Mouse (Mus musculus) left cerebral cortex, postnatal 36 days (tissue): Measurements from ENCODE around the gene Vps37c. TPM values are rescaled to one million over a fixed set of nuclear protein-coding genes. Genes with fewer than 3 reads are reported as not detected.

Source experiments
- DNase-seq, 2 experiments: peaks; one replicate each; pipeline ENCODE4 v3.0.0; 2021 to 2022; ENCODE audit warnings: low spot score in 2 of 2, mixed read lengths in 1 of 2
- intact Hi-C: fragments of 180-260 bp; cut with DNase I; formaldehyde crosslinking; loops from one replicate; pipeline ENCODE4 v1.15.1; 2025
- total RNA-seq, 2 experiments: library from RNA; stranded (reverse); gene quantifications; 2 replicates each; pipeline ENCODE4 v1.2.3; 2021

The Vps37c gene
- 10 to 100 TPM; 23.0 to 23.2 TPM for total RNA-seq

DNA sequence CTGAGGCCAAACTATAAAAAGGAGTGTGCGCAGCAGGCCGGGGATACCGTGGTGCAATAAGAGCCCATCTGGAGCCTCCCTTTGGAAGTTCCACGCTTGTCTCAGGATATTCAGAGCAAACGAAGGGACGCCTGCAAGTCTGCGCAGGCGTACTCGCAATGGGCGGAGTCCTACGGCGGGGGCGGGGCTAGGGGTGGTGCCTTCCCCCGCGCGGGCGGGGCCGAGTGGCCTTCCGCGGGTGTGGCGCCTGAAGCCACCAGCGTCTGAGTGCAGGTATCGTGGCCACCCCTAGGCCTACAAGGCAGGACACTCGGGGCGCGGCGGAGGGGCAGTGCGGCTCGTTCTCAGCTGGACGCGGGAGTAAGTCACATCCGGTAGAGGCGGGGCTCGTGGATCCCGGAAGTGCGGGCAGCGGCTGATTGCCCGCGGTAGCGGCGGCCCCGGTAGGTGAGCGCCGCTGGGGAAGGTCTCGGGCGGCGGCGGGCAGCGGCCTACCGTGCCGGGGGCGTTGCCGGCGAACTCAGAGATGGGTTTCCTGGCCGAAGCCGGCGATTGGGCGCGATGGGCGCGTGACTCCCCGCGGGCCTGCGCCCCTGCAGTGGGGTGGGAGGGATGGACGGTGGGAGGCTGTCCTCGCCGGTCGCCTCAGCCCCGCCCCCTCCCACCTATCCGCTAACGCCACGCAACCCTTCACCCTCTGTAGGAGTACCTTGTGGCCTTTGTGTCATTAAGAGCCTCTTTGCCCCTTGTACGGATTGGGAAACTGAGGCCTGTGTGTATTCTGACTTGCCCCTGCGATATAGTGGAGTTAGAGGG, at the start of gene Vps37c:
TSS of gene Vps37c (plus strand) at position 199 of the 816 bp plus-strand sequence.
- intact Hi-C loops = no loop called here
- peak; percentile 93 to 94 for DNase-seq

GRCm38 (mm10) chr19:10640080-10640479, 48.5 kb upstream of the Vps37c start:
- no peak for DNase-seq
- intact Hi-C loops = no loop called here

GRCm38 (mm10) chr19:10640589-10641378, 47.8 kb upstream of the Vps37c start:
- no peak for DNase-seq
- intact Hi-C loops = no loop called here

DNA sequence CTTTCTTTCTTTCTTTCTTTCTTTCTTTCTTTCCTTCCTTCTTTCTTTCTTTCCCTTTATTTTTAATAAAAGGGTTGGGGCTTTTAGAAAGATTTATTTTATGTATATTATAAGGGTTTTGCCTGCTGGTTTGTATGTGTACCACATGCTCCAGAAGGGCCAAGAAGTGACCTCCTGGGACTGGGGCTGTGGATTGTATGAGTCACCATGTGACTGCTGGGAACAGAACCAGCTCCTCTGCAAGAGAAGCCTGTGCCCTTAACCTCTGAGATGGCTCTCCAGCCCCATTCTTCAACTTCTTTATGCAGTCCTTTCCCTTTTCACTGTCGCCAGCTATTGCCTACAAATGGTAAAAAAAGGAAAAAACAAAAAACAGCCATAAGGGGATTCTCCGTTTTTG, 42.9 kb upstream of the Vps37c start:
- DNase-seq = no peak
- intact Hi-C loops = no loop called here

- DNase-seq = no peak
- intact Hi-C loops = no loop called here
These were observed 40.4 kb upstream of the Vps37c start for GRCm38 (mm10) chr19:10648156-10648555.

GRCm38 (mm10) chr19:10656058-10656457, 32.5 kb upstream of the Vps37c start:
- intact Hi-C loops = no loop called here
- no peak for DNase-seq

GRCm38 (mm10) chr19:10657742-10658141, 30.8 kb upstream of the Vps37c start:
- intact Hi-C loops = no loop called here
- no peak for DNase-seq

GRCm38 (mm10) chr19:10658406-10658805, 30.1 kb upstream of the Vps37c start:
- no peak for DNase-seq
- intact Hi-C loops = no loop called here

DNA sequence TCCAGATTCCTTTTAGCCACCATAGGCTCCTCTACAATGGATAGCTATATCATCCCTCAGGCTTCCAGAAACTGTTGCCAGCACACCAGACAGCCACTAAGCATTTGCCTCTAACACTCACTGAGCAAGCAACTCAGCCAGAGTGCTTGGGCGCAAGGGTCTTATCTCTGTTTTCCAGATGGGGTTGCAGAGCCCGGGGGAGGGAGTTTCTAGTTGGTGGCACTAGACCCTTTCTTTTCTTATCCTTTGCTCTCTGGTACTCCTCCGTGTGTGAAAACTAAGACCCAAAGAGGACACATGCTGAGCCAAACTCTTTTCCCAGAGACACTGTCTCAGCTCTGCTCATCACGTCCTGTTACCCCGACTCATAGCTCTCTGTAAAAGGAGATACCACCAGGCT, 27.2 kb upstream of the Vps37c start:
- intact Hi-C loops = no loop called here
- no peak for DNase-seq

DNA sequence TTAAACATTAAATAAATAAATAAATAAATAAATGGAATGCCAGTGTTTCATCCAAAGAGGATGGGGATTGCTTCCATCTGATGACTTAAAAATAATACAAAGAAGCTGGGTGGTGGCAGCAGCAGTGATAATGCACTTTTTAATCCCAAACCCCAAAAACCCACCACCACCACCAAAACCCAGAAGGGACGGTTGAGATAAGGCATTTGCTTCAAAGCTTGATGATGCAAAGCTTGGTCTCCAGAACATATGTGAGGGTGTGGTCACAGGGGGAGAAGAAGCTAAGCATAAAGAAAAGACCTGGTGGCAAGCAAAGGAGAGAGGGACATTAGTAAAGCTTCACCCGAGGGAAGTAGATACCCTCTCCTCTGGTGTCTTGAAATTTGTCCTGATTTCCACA, 26.6 kb upstream of the Vps37c start:
- intact Hi-C loops = no loop called here
- DNase-seq = no peak

DNA sequence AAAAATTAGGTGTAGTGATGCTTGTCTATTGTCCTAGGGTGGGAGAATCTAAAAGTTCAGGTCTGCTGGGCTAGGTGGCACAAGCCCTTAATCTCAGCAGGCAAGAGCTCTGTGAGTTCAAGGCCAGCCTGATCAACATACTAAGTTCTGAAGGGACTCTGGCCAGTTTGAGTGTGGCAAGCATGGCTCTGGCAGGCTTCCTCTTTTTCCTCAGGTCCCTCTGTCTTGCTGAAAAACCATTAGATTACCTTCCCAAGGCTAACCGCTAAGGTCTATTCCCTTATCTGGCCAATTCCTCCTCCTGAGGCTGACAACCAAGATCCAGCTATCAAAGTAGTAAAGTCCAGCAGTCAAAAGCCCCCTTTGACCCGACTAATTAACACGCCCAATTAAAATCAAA, 25.9 kb upstream of the Vps37c start:
- intact Hi-C loops = no loop called here
- DNase-seq = no peak

GRCm38 (mm10) chr19:10665093-10665492, 23.4 kb upstream of the Vps37c start:
- no peak for DNase-seq
- intact Hi-C loops = loop anchor here (5.0 kb wide), 1 partner anchor 307 kb away; the partner anchor contains the start of gene Ms4a10

- DNase-seq = peak; percentile 34 to 45
- intact Hi-C loops = loop anchor here (5.0 kb wide), 1 partner anchor 307 kb away; the partner anchor contains the start of gene Ms4a10
These were observed 23.0 kb upstream of the Vps37c start for GRCm38 (mm10) chr19:10665499-10665898.

DNA sequence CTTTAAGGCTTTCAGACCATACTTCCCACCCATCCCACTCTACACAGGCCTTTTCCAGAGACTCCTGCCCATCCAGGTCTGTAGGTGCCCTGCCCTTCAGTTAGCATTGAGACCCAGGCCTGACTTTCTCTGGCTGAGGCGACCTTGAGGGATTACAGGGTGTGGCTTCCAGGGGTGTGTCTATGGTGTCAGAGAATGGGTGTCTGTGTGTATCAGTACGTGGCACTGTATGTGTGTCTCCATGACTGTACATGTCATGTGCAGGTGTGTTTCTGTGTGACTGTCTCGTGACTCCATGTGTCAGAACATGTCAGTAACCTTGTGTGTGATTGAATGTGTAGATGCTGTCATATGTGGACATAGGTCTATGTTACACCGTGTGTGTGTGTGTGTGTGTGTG, 17.2 kb upstream of the Vps37c start:
- intact Hi-C loops = no loop called here
- no peak for DNase-seq

- intact Hi-C loops = no loop called here
- no peak for DNase-seq
These were observed 16.6 kb upstream of the Vps37c start for GRCm38 (mm10) chr19:10671854-10672417.

DNA sequence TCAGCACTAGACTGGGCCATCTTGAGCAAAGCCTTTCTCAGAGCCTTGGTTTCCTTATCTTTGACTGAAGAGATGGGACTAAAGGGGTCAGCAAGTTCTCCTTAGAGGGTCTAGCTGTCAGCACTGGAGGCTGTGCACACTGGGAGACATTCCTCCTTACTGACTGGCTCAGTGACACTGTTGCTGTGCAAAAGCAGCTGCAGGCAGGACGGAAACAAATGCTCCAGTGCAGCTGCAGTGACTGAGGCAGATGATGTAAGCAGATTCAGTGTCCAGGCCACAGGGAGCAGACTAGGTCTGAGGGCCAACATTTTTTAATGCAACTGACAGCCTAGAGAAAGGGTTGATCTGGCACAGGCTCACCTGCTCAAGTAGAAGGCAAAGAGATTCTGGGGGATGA, 15.3 kb upstream of the Vps37c start:
- intact Hi-C loops = no loop called here
- no peak for DNase-seq

DNA sequence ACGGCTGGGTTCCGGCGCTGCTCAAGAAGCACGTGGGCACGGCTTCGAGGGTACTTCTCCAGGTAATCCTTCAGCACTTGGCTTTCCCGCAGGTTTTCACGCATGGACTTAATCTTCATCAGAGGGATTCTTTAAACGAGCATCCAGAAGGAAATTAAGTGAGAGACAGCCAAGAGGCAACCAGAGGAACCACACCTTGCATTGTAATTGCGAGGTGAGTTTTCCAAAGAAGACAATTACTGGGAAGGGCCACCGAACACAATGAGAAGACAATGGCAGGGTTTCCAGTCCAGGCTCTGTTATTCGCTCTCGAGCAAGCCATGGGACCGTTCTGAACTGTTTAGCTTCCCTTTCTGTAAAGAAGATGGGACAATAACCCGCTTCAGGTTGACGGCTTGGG, 11.9 kb upstream of the Vps37c start:
- DNase-seq = no peak
- intact Hi-C loops = loop anchor here (5.0 kb wide), 1 partner anchor 281 kb away; no protein-coding TSS in a partner anchor

- intact Hi-C loops = loop anchor here (1.0 to 5.0 kb wide), 2 partner anchors 31 to 279 kb away; no protein-coding TSS in a partner anchor
- DNase-seq = peak; percentile 62 to 78
These were observed 10.4 kb upstream of the Vps37c start, which contains the start of gene Pga5 for GRCm38 (mm10) chr19:10677915-10678771. Gene Pga5 (minus strand): TSS chr19:10678071.

DNA sequence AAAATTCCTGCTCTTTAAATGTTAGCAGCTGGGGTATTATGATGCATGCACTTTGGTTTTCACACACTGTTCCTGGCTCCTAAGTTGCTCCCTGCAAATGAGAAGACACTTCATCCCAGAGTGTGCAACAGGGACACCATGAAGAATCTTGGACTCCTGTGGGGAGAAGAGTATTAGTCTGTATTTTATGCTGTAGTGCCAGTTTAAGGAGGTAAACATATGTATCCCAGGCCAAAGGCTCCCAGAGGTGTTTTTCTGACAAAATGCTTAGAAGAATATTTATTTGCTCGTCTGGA, 9.8 kb upstream of the Vps37c start:
- intact Hi-C loops = loop anchor here (1.0 to 5.0 kb wide), 2 partner anchors 31 to 279 kb away; no protein-coding TSS in a partner anchor
- no peak for DNase-seq
